Mouse (Mus musculus) kidney, adult 18-20 months (tissue): ENCODE data around the gene F7.

Source experiments
- DNase-seq: peaks from one replicate; pipeline ENCODE4 v3.0.0; 2021

Gene F7

DNA sequence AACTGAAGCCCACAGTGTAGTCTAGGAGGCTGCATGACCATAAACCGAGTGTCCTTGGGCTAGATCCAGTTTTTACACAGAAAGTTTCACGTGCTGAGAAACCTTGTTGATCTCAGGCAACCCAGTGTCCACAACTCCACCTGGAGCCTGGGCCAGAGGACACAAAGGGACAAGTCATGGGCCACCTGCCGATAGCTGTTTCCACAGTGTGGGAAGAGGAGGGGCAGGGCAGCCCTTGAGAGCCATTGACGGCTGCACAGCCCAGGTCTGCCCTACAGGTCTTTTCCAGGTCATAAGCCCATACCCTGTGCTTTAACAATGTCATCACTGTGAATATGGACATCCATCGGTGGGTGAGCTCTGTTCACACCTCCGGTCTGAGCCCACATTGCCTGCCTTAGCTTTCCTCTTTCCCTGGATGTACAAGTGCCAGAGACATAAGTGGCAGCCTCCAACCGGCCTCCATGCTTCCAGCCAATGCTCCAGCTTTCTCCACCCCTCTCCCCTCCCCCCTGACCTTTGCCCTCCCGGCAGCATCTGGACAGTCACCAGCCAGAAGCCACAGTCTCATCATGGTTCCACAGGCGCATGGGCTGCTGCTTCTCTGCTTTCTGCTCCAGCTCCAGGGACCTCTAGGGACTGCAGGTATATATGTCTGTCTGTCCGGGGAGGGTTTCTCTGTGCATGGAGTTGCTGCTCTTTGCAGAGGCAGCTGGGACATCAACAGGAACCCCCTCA lies at the start of gene F7:
TSS of gene F7 (plus strand) at position 548 of the 738 bp plus-strand sequence.
- peak; percentile 29 for DNase-seq

DNA sequence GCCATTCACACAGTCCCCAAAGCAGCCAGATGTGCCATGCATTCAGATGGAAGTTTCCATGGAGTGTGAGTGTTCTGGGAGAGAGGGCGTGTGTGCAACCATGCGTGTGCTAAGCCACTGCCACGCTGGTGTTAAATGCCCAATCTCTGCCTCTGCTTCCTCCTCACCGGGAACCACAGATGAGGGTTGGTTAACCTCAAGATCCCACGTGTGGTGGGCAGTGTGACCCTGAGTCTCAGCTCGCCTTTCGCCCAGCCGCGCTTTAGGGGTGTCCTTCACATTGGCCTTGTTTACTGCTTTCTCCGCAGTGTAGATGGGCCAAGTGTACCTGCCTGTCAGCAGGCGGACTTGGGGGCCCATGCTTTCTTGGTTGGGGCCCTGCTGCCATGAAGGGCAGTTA lies 49.5 kb upstream of the F7 start:
- no peak for DNase-seq

DNA sequence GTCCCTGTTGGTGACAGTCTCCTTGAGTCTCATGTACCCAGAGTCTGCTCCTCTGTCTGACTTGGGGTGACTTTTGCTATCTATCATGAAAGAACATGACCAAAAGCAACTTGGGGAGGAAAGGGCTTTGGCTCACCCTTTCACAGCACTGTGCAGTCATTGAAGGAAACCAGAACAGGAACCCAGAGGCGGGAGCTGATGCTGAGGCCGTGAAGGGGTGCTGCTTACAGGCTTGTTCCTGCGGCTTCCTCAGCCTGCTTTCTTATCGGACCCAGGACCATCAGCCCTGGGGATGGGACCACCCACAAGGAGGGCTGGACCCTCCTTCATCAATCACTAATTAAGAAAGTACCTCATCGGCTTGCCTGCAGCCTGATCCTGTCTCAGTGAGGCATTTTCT lies 49.1 kb upstream of the F7 start:
- no peak for DNase-seq

DNA sequence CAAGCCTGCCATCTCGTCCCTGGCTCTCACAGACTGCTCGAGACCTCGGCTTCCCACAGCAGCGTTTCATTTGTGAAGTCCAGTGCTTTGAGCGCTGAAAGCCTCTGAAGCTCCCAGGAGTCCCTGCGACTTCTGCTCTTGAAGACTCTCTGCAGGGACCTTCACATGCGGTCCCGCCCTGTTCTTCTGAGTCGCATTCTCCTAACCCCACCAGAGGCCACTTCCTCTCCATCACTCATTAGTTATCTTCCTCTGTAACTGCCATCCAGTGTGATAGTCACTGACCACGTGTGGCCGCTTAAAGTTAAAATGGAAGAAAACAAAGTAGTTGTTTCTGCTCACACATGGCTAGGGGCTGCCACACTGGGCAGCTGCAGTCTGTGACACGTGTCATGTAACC lies 48.5 kb upstream of the F7 start:
- DNase-seq: no peak

DNA sequence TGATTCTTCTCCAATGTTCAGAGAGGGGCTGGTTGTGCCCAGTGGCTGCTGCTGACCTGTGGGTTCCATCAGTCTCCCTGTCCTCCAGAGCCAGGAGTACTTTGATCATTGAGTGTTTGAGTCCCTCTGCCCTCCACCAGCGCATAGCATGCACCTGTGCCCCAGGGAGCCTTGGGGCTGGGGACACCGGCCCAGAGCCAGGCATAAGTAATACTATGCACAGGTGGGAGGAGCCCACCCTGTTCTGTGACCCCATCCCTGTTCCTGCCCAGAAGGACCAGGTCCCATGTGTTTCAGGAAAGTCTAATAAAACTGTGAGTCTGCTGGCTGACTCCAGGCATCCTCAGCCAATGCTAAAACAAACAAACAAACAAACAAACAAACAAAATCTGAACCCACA lies 47.5 kb upstream of the F7 start:
- no peak for DNase-seq

DNA sequence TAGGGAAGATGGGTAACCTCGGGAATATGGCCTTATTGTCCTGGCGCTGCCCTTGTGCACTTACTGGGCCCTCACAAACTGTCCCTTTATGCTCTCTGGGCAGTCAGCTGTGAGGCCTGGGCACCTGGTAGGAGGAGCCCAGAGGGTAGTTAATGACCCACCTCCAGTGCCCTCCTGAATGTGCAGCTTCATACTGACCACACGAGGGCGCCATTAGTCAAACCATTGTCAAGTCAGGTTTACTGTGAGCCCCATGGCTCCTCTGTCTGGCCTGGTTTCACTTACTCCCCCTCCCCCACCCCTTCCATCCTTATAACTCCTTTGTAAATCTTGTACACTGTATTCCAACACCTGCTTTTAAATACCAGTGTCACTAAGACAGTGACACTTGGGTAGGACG lies 47.1 kb upstream of the F7 start:
- peak; percentile 67 for DNase-seq

DNA sequence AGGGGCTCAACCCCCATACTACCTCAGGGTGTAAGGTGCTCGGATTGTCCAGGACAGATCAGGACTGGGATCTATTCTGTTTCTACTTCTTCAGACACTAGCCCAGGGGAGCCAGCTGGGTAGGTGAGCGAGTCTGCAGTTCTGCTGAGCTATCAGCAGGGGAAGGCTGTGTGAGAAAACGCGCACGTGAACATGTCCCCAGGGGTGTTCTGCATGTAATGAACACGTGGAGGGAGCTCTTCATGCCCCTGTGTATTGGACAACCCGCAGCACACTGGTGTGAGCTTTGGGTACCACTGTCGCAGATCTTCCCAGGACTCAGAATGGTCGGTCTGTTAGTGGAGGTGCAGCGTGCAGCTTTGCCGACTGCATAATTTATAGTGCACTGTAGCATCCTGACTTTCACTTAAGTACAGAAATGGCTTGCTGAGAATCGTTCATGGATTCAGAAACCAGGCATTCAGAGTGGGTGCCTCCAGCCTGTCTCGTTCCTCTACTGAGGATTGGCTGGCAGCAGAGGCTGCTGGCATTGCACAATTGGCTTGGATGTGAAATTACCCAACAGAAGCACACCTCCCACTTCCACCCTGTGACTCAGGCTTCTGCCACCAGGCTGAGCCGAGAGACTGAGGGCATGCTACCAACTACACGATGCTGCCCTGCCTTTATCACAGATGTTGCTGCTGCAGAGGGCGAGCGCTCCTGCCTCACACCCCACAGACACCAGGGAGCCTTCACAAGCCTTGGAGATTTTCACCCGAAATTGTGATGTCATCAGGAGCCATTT lies 42.0 kb upstream of the F7 start:
- no peak for DNase-seq

DNA sequence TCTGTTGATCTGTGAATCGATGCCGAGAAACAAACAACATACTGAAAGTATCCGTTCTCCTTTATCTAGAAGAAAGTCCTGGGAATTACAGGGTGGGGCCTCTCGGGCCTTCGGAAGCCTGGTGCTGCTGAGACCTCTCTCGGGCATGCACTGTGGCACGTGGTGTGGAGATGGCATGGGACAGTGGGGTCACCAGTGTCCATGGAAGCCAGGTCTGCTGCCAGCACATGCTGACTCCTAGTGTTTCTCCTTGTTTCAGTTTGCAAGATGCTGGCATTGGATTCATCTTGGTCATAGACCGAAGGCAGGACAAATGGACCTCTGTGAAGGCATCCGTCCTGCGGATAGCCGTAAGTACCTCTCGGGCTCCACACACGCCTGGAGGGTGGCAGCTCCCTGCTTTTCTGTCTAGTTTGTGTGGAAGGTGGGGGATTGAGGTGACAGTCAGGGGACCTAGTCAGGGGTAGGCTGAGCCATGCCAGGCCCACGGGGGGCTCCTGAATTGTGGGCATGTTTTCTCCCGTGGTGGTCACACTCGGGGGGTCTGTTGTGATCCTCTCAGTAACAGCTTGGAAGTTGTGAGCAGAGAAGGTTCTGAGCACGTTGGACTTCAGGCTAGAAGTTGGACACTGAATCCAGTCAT lies 41.1 kb upstream of the F7 start:
- DNase-seq: no peak

DNA sequence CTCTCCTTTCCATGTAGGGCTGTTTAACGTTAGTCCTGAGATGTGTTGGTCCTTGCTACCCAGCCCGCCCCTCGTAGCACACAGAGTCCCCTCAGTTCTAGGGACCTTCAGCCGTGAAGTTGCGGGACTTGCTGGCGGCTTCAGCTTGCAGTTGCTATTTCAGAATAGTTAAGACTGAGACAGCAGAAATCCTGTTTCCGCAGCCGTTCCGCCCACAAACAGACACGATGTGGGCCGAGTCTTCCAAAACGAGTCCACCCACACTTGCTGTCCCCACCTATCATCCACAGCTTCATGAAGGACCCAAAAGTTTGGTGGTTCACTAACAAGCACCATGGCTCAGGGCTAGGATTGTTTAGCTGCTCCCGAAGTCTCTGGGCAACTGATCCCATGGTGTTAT lies 40.6 kb upstream of the F7 start:
- no peak for DNase-seq

DNA sequence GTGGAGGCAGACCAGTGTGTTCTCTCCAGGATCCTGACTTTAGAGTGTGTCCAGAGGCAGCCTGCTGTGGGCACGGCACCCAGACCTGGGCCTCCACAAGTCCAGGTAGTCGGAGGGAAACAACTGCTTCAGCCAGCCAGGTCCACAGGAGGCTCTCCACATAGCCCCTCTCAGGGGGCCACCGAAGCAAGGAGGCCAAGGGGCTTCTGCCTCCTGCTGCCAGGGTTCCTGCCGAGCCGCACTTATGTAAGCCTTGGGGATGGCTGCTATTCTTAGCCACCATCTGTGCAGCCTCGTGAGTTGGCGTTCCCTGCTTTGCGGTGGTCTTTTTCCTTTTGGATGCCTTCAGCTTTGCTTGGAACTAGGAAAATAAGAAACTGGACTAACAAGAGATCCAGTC lies 38.3 kb upstream of the F7 start:
- no peak for DNase-seq

DNA sequence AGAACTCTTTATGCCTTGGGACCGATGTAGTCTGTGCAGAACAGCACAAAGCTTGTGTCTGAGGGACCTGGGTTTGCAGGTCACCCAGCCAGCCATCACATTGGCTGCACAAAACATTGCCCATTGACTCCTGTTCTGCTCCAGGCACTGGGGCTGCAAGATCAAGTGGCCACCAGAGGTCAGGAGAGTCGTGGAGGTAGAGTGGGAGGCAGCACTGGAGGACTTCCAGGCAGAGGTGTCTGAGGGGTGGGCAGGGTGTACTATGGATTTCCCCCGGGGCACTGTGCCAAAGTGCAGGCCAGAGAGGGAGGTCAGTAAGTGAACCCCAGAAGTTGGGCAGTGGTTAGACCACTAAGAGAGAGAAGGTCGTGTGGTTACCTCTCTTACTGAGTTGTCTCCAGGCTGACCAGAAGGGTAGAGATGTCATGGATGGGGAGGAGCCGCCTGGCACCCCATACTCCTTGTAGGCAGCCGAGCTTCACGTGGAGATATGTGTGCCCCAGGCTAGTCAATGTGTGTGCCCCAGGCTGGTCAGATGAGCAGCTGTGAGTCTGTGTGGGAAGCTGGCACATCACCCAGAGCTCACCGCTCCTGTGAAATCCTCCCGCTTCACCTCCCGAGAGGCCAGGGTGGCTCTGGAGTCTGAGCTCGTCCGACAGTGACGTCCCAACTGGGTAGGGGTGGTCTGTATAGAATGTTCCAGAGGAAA lies 37.0 kb upstream of the F7 start:
- DNase-seq: no peak

DNA sequence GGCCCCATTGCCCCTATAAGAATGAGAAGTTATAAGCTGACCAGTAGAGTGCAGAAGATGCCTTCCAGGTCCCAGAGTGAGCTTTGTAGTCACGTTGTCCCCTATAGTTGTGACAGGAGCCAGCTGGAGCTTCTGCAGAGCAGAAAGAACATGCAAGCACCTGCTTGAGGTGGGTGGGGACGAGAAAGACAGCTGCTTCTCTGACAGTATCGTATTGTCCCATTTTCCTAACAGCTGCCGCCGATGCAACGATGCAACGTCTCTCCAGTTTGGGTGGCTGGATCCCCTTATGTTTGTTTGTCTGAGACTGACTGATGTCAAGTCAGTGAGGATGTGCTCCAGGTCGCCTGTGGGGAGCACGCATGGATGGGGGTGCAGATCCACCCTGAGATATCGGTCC lies 34.4 kb upstream of the F7 start:
- DNase-seq: no peak

DNA sequence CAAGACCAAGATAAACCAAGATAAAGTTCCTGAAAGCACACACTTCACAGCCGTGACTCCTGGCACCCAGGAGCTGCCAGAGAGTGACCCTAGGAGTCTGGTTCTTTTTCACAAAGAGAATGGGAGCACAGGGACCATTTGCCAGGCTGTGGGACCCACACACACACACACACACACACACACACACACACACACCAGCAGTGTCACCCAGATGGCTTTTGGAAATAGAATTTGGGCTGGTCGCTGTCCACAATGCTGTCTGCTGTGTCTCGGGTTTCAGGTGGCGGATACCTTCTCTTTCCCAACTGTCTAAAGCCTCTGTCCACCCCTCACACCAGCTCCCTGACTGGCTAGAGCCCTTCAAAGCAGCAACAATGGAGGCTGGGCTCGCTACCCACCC lies 31.4 kb upstream of the F7 start:
- no peak for DNase-seq

DNA sequence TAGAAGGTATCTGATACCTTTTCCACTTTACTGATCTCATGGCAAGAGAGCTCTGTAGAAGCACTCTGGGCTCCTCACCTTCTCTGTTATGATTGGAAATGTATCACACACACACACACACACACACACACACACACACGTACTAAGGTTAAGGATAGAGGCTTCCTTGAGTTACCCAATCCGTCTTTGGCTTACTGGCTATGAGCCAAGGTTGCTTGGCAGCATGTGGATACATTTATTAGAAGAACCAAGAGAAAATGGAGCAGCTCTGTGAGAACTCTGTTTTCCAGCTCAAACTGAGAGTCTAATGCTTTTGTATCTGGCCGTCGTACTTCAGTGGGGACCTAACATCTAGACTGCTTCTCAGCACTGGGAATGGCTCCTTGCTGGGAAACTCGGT lies 30.4 kb upstream of the F7 start:
- no peak for DNase-seq

DNA sequence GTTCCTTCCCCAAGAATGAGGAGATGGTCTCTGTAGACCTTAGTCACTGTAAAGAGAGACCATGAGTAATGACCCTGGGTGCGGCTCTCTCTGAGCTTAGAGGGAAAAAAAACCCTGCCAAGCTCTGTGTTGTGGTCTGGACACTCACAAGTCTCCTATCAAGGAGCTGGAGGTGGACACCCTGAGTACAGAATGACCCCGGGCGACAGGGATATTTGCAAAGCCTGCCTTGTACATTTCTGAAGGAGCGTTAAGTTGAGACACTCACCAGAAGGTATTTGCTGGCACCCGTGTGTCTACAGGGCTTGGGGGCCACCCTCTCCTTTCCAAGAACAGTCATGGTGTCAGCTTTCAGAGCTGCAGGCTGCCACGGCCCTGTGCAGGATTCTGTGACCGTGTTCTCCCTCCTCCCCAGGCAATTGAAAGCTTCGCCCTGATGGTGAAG lies 29.0 kb upstream of the F7 start:
- no peak for DNase-seq

DNA sequence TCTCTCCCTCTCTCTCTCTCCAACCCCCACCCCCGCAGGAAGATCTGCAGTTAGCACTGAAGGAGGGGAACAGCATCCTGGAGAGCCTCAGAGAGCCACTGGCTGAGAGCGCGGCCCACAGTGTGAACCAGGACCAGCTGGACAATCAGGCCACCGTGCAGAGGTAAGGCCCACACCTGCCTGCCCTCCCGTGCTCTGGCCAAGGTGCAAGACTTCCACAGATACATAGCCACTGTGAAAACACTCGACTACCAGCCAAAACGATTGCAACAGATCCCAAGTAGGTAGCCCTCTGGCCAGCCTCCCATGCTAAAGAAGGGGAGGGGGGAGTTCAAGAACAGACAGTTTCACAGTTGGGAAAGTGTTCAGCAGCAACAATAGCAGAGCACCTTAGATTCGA lies 27.5 kb upstream of the F7 start:
- DNase-seq: no peak

DNA sequence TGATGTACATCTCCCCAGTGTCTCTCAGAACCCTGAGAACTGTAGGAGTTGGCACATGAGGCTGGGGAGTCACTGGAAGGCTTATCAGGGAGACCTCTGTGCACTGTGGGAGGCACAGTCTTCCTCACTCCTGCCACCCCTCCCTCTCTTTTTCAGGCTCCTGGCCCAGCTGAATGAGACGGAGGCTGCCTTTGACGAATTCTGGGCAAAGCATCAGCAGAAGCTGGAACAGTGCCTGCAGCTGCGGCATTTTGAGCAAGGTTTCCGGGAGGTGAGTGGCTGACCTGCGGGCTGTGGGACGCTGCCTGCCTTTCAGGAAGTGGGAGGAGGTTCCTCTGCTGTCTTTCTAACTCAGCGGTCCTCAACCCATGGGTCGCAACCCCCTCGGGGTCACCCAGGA lies 26.0 kb upstream of the F7 start:
- DNase-seq: no peak

DNA sequence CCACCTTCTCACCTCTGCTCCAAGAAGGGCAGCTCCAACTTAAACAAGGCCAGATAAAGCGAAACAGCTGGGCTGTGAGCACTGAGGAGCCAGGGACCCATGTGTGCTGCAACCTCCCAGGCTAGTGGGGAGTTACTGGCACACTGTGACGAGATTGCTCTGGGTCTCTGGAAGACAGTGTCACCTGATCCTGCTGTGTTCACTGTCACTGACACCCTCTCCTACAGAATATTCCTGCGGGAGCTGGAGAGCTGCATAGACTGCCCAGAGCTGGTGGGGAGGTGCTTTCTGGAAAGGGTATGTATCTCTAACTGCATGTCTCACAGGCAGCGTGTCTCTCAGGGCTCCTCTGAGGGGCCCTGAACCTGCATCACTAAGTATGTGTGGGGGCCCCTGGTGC lies 18.4 kb upstream of the F7 start:
- no peak for DNase-seq

DNA sequence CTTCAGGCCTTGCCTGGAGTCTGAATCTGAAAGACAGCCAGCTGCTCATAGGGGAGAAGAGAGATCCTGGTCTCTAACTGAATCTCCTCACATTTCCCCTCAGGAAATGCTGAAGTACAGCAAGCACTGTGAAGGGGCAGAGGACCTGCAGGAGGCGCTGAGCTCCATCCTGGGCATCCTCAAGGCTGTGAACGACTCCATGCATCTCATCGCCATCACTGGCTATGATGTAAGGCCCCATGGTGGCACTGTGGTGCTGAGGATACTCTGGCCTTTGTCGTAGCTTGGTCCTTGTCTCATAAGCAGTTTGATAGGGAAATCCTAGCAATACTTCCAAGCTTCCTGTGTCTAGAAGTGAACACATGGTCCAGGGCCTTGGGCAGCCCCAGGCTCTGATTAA lies 15.5 kb upstream of the F7 start:
- no peak for DNase-seq

DNA sequence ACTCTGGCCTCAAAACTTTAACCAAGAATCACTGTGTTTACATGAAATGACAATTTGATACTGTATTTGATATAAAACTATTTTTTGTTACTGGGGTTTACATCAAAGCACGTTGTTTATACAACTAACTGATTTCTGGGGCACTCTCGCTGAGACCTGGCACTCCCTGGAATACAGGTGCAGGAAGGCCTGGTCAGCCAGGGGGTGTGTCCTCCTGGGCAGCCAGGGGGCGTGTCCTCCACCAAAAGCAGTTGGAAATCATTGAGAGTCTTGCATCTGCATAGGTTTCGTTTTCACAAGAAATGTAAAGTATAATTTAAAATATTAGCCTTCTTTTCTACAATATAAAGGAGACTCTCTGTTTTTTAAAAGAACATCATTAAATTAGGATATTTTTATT lies 6.3 kb upstream of the F7 start:
- no peak for DNase-seq

DNA sequence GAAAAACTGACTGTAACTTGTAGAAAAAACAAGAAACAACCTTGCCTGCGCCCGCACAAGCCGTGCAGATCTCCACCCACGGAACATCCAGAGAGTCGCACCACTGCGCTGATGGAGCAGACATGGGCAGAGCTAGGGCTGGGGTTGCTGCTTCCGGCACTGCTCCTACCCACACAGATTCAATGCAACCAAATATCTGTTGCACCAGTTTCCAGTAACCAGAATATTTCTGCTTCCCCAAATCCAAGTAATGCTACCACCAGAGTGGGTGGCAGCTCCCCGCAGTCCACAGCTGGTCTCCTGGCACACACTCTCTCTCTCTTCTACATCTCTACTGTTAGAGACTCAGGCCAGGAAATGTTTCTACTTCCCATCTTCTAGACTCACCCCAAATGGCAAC lies 4.0 kb upstream of the F7 start:
- DNase-seq: no peak

DNA sequence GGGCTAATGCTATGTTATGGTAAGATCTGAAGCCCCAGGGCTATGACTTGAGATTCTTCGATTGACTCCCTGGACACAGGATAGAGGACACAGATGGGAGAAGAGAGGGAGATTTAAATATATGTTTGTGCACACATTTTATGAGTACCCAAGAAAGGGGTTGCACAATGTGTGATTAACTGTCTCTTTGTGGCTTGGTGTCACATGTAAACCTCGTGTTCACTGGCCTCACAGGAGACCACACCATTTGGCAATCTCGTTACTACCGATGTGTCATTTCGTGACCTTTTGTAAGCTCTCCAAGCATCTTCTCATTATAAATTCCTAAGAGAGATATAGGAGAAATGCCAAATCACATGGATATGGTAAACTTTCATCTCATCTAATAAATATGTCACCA lies 1.8 kb downstream of the F7 start:
- DNase-seq: no peak

DNA sequence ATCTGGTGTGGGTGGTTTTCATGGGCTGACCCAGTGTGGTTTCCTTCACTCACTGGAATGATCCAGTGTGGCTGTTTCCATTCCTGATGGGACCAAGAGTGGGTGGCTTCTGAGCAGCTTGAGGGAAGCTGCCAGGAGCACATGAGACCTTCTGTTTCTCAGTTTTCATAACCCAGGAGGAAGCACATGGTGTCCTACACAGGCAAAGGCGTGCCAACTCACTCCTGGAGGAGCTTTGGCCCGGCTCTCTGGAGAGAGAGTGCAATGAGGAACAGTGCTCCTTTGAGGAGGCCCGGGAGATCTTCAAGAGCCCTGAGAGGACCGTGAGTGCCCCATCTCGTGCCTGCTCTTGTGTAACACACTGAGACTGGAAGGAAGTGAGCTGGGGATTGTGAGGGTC lies 2.6 kb downstream of the F7 start:
- no peak for DNase-seq
